Mouse (Mus musculus) adrenal gland, postnatal 14 days (tissue): ENCODE measurements around the gene Eif4g1. TPM values are rescaled to one million over a fixed set of nuclear protein-coding genes. Genes with fewer than 3 reads are reported as not detected.
A peak's percentile ranks its signal among the peaks of the same experiment; 100 is the strongest.

Experiments
- DNase-seq: peaks from one replicate; pipeline ENCODE4 v3.0.0; 2021; ENCODE audit warnings: mixed read lengths
- total RNA-seq: library from RNA; stranded (reverse); gene quantifications from 2 replicates; pipeline ENCODE4 v1.2.3, GENCODE M21; 2021

Gene Eif4g1
- total RNA-seq, 1 experiment from 2014 or later, result 389 TPM

DNA sequence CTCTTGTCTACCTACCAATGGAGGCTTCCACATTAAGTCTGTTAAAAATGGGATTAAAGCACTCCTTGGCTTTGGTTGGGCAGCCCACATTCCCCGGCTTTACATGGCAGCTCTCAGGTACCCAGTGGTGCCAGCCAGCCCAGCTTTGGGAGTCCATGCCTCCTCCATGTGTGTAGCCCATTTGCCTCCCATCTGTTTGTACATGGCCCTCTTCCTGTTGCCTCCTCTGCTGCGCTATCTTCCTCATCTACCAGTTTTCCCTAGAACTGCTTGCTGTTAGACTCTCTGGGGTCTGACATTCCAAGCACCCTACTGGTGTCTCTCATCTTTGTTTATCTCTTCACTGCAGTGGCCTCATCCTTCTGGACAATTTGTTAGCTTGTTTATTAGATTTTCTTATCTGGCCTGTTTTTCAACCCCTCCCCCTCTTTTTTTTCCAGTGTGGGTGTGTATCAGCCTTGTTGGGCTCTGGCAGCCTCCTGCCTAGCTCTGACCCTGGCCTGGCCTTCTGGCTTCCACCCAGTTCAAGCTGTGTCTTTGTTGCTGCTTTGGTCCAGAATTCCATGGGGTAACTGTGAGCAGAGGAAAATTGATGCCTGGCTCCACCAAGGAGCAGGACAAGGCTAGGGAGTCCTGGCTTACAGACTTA lies 38.4 kb downstream of the Eif4g1 start:
- peak; percentile 66 for DNase-seq

GRCm38 (mm10) chr16:20708220-20708938 lies 40.3 kb downstream of the Eif4g1 start:
- DNase-seq, result no peak

GRCm38 (mm10) chr16:20708939-20709734 lies 41.0 kb downstream of the Eif4g1 start:
- DNase-seq, result no peak

GRCm38 (mm10) chr16:20710370-20710769 lies 42.3 kb downstream of the Eif4g1 start:
- DNase-seq, result no peak

DNA sequence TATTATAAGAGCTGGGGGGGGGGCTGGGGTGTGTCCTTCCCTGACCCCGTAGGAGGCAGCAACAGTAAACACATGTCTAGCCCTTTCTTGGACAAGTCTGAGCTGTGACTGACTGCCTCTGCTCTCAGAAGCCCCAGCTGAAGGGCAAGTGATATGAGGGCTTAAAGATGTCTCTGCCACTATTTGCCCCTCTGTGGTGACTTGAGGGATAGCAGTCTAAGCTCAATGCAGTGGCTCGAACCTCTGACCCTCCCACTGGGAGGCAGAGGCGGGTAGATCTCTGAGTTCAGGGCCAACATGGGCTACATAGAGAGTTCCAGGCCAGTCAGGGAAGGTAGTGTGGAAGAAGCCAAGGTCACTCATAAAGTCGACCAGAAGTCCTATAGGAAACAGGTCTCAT lies 42.7 kb downstream of the Eif4g1 start:
- no peak for DNase-seq

- no peak for DNase-seq
These were observed 44.1 kb downstream of the Eif4g1 start for GRCm38 (mm10) chr16:20712190-20712589.

GRCm38 (mm10) chr16:20712889-20713288 lies 44.8 kb downstream of the Eif4g1 start:
- no peak for DNase-seq

- no peak for DNase-seq
These were observed 46.4 kb downstream of the Eif4g1 start for GRCm38 (mm10) chr16:20714307-20715080.

- DNase-seq, result no peak
These were observed 47.0 kb downstream of the Eif4g1 start for GRCm38 (mm10) chr16:20715161-20715560.

GRCm38 (mm10) chr16:20715566-20715965 lies 47.5 kb downstream of the Eif4g1 start:
- DNase-seq, result no peak

DNA sequence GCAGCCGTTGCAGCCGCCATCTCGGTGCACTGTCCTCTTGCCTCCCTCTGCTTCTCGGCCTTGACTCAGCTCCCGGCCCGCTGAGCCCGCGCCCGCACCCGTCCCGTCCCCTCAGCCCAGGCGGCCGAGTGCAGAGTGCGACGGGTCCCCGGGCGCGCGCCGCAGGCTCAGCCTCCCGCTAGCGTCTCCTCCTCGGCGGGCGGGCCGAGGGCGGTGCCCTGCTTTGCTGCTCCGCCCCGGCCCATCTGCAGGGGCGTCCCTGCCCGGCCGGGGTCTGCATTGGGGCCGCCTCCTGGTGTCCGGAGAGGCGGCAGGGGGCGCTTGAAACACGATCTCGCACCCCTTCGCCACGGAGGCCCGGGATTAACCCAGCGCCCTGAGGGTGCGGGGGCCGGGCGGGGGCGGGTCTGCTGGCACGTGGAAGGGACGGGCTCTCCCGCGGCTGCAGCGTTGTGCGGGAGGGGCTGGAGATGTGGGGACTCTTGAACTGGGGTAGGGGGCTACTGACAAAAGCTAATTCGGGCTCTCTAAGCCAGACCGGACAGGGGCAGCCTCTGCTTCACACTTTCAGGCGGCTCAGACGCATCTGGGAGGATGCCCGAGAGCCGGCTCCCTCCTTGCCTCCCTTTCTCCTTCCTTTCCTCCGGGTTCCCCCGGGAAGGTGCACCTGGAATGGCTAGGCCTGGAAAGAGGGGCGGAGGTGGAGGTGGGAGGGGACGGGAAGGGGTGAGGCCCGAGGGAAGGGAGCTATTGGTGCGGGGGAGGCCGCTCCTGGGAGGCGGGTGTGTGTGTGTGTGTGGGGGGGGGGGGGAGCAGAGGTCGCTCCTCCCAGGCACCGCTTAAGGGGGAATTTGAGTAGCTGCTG lies 48.1 kb downstream of the Eif4g1 start:
- peak; percentile 91 for DNase-seq

DNA sequence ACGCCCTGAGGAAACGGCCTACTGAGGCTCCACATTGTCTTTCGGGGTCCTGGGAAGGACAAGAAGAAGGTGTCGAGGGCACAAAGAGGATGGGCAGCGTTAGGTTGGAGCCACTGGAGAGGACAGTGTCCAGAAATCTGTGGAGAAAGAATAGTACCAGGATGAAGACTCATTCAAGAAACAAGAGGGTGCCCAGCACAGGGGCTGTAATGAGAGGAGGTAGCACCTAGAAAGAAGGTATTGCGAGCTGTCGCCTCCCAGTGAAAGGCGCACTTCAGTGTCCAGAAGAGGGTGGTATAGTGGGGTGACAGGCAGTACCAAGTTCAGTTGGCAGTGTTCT lies 48.7 kb downstream of the Eif4g1 start:
- no peak for DNase-seq

- DNase-seq, result peak; percentile 99
These were observed 49.3 kb downstream of the Eif4g1 start, which contains the start of the genes Polr2h and Clcn2 for GRCm38 (mm10) chr16:20717181-20717977. Gene Polr2h, plus strand, starts transcription at chr16:20717665. Gene Clcn2, minus strand, starts transcription at chr16:20717746.

DNA sequence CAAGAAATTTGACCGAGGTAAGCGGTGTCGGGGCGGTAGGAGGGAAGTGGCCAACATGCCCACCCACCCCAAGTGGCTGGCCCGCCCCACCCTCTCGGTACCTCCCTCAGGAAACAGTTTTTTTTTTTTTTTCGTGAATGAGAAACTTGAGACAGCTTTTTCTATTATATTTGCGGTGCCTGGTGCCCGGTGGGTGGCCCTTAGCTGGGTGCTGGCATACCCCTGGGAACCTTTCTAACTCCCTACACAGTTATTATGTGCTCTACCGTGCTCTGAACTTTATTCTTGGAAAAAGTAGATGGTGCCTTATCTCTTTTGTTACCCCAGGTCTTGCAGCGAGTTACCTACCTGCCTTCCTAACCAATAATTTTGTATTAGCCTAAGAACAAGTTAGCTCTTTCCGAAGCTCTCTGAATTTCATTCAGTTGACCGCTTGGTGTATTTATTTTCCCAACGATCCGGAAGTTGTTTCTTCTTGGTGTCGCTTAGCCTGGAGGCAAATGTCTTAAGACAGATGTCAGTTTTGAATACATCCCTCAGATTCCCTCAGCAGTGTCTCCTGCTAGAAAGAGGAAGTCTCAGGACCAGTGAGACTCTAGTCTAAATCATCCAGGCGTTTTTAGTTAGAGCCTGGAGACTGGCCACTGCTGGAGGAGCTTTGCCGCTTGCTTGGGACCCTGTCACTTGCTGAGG lies 50.0 kb downstream of the Eif4g1 start:
- DNase-seq, result no peak

- DNase-seq, result peak; percentile 40
These were observed 53.7 kb downstream of the Eif4g1 start for GRCm38 (mm10) chr16:20721808-20722207.

GRCm38 (mm10) chr16:20722736-20723135 lies 54.6 kb downstream of the Eif4g1 start:
- no peak for DNase-seq

DNA sequence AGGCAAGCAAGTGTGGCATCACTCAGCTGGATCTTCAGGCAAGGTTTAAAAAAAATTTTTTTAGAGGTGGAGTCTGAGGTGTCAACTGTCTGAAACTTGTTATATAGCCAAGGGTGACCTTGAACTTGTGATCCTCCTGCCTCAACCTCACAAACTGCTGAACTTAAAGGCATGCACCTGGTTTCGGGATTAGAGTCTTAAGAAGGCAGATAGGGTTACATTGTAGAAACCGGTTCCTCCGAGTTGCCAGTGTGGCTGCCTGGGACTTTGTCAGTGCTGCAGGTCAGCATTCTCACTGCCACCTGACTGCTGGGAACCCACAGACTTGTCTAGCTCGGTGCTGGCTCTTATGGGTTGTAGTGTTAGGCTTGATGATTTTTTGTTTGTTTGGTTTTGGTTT lies 55.1 kb downstream of the Eif4g1 start:
- no peak for DNase-seq

DNA sequence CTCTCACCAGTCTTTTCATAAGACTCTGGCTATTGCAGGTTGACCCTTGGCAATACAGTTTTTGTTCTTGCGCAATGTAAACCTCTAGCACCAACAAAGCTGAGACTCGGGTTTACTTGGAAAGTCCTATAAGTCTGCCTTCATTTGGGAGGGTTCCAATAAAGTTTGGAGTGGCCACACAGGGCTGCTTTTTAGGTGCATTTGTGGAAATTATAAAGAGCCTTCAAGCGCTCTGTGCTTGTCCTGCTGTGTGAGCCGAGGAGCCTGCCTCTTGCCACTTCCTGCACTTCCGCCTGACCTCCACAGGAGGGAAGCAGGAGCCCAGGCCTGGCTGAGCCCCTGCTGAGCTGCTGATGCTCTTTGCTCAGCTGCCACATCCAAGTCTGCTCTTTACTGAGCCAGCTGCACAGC lies 56.2 kb downstream of the Eif4g1 start:
- peak; percentile 88 for DNase-seq

- no peak for DNase-seq
These were observed 57.2 kb downstream of the Eif4g1 start for GRCm38 (mm10) chr16:20725321-20725720.

DNA sequence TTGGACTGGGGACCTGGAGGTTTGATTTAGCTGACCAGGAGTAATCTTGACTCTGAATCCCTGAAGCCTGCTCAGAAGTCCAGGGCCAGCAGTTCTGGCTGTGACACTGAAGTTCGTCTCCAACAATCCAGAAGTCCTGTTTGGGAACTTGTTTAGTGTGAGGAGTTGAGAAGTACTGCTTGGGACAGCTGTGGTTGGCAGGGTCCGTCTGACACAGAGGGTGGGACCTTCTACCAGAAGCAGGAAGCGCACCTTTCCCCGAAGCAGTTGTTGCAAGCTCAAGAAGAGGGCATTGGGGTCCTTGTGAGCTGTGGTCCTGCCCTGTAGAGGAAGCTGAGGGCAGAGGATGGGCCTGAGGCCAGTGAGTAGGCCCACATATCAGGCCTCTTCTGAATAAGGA lies 57.6 kb downstream of the Eif4g1 start:
- no peak for DNase-seq
